Mouse (Mus musculus): ENCODE measurements around the gene Gli2.

DNA sequence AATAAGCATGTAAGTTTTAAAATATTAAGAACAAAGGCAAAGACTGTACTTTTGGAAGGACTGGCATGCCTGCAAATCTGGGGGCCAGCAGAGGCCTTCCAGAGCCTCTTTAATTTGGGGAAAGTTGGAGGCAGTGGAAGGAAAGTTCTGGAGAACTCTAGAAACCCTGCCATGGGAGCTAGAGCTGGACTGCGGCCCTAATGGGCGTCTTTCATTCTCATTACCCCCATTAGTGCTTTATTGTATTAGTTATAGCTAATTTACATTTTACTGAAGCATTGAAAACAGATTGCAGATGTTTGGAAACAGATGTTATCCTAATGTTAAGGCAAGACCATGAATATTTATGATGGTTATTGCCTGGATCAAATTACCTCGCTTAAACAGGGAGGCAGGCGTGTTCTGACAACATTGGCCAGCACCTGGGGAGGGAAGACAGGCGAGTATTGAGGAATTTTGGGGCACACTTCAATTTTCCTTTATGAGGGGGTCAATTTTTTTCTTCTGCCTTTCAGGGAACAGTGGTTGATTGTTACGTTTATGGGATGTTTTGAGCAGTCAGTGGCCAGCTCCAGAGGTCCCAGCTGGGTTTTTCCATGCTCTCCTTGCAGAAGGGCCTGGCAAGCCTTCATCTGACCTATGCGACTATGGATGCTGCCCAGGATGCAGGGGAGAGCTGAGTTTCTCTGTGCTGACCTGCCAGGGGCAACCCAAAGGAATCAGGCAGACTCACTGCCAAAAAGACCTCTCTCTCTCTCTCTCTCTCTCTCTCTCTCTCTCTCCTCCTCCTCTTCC, 253.9 kb downstream of the Gli2 start:
- TF ChIP-seq CTCF (IDR thresholded peaks at IDR 0.05; ENCODE audit: low read depth, low read length) (no peak), POLR2A (IDR thresholded peaks at IDR 0.05; ENCODE audit: extremely low read depth, insufficient read depth, low read length) (no peak)

Data from liver, adult 2 months (tissue).